Mouse (Mus musculus): ENCODE data around the gene Sox13. TPM values are rescaled to one million over a fixed set of nuclear protein-coding genes. Genes with fewer than 3 reads are reported as not detected.
A peak's percentile ranks its signal among the peaks of the same experiment; 100 is the strongest.
"Not testable (repeated sequence)": the region's sequence is repeated elsewhere in the genome, so short reads cannot be mapped to it uniquely, and the experiment has no call there.

Gene Sox13
- polyA plus RNA-seq, 1 experiment from 2014 or later: 5.8 TPM

DNA sequence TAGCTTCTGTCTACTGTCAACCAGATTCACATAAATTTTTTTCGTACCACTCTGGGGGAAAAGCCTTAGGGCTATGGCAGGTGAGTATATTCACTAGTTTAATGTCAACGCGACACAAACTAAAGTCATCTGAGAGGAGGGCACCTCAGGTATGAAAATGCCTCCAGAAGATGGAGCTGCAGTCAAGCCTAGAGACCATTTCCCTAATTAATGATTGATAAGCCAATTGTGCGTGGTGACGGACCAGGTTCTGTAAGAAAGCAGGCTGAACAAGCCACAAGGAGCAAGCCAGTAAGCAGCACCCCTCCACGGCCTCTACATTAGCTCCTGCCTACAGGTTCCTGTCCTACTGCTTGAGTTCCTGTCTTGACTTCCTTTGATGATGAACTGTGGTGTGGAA, 63.2 kb downstream of the Sox13 start:
- ATAC-seq: no peak

GRCm38 (mm10) chr1:133356330-133356729, 67.8 kb downstream of the Sox13 start:
- H3K36me3 ChIP-seq (ENCODE audit: poor library complexity, severe bottlenecking): no peaks in the 10 kb centered on the region

More for the DNA sequence above, 63.2 kb downstream of the Sox13 start:
- Histone ChIP-seq H3K9ac (no peak overlapping the region), H3K4me3 (no peak overlapping the region), H3K27ac (no peak overlapping the region), H3K4me1 (peaks cover 22% of the 10 kb centered on the region), H3K36me3 (ENCODE audit: poor library complexity, severe bottlenecking) (no peaks in the 10 kb centered on the region), H3K27me3 (peaks cover 45% of the 10 kb centered on the region), H3K9me3 (replicated peaks) (no peaks in the 10 kb centered on the region), H3K4me2 (no peak overlapping the region)
- WGBS: 90% methylated on average over 6 of the region's 6 CpGs

DNA sequence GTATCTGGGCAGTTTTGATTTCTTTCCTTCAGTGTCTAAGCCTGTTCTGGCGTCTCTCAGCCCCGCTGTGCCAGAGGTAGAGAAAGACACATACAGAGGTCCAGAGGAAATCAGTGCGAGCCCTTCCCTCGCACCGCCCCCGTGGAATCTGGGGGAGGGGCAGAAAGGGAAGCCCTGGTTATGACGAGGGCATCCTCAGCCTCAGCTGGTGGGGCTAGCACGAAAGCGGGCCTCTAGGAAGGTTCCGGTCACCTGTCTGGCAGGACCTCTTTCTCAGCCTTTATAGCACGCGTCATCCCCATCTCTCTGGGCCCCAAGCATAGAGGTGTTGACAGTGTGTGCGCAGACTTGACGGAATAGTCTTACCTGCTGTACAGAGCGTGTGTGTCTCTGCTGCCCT, 68.3 kb downstream of the Sox13 start:
- Histone ChIP-seq H3K27ac (no peak overlapping the region), H3K4me3 (no peak overlapping the region), H3K4me1 (peaks cover 6% of the 10 kb centered on the region), H3K9ac (0 out of 2 replicates have a peak overlapping the region, but pooled peaks have one; percentile 8), H3K36me3 (ENCODE audit: poor library complexity, severe bottlenecking) (no peaks in the 10 kb centered on the region), H3K9me3 (replicated peaks) (no peaks in the 10 kb centered on the region), H3K27me3 (peaks cover 15% of the 10 kb centered on the region; the same call in 1 of the 2 replicates), H3K4me2 (no peak overlapping the region)
- no peak for ATAC-seq
- 62% methylated on average over 15 of the region's 15 CpGs for WGBS

More at GRCm38 (mm10) chr1:133356330-133356729, 67.8 kb downstream of the Sox13 start:
- ATAC-seq: no peak
- WGBS: 72% methylated on average over 8 of the region's 8 CpGs
- peaks cover 6% of the 10 kb centered on the region for H3K4me1 ChIP-seq
- no peaks in the 10 kb centered on the region for H3K9me3 ChIP-seq (replicated peaks)
- H3K4me2 ChIP-seq: no peak overlapping the region
- H3K27ac ChIP-seq: no peak overlapping the region
- no peak overlapping the region for H3K4me3 ChIP-seq
- H3K27me3 ChIP-seq: peaks cover 15% of the 10 kb centered on the region
- H3K9ac ChIP-seq: no peak overlapping the region

GRCm38 (mm10) chr1:133355469-133355868, 68.7 kb downstream of the Sox13 start:
- Histone ChIP-seq H3K27me3 (peaks cover 15% of the 10 kb centered on the region; the same call in 1 of the 2 replicates), H3K4me2 (no peak overlapping the region), H3K9ac (0 out of 2 replicates have a peak overlapping the region, but pooled peaks have one; percentile 8), H3K4me1 (peaks cover 6% of the 10 kb centered on the region), H3K36me3 (ENCODE audit: poor library complexity, severe bottlenecking) (no peaks in the 10 kb centered on the region), H3K4me3 (no peak overlapping the region), H3K9me3 (replicated peaks) (no peaks in the 10 kb centered on the region), H3K27ac (no peak overlapping the region)
- 54% methylated on average over 5 of the region's 5 CpGs for WGBS
- ATAC-seq: no peak

DNA sequence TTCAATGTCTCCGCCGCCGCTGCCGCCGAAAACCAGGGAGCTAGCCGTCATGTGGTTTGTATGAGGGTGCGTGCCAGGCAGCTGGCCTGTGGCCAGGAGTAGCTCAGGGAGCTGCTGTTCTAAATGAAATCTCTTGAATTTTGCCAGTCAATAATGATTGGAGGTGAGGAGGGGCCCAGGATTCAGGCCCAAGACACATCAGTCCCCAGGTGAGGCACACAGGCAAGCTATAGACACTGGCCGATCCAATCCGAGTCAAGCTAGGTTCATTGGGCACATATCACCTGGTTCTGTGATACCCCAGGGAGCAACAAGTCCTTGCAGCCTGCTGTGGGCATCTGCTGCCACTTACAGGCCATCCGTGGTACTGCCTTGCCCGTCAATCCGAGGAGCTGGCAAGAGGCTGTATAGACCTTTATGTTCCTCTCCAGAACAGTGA, 70.8 kb downstream of the Sox13 start:
- H3K4me1 ChIP-seq: peaks cover 6% of the 10 kb centered on the region
- H3K27me3 ChIP-seq: 0 out of 2 replicates have a peak, but pooled peaks cover 8% of the 10 kb centered on the region
- H3K36me3 ChIP-seq (ENCODE audit: poor library complexity, severe bottlenecking): no peaks in the 10 kb centered on the region
- no peak overlapping the region for H3K4me3 ChIP-seq
- no peaks in the 10 kb centered on the region for H3K9me3 ChIP-seq (replicated peaks)
- H3K4me2 ChIP-seq: peak overlapping the region; percentile 5; the same call in 1 of the 2 replicates
- no peak overlapping the region for H3K9ac ChIP-seq
- peak; percentile 70 for ATAC-seq
- no peak overlapping the region for H3K27ac ChIP-seq
- WGBS: 36% methylated on average over 12 of the region's 12 CpGs

- ATAC-seq: no peak
- no peak overlapping the region for H3K27ac ChIP-seq
- no peak overlapping the region for H3K9ac ChIP-seq
- H3K4me2 ChIP-seq: no peak overlapping the region
- H3K36me3 ChIP-seq (ENCODE audit: poor library complexity, severe bottlenecking): no peaks in the 10 kb centered on the region
- peaks cover 6% of the 10 kb centered on the region for H3K4me1 ChIP-seq
- H3K4me3 ChIP-seq: no peak overlapping the region
- no peaks in the 10 kb centered on the region for H3K9me3 ChIP-seq (replicated peaks)
- 0 out of 2 replicates have a peak, but pooled peaks cover 8% of the 10 kb centered on the region for H3K27me3 ChIP-seq
- 51% methylated on average over 9 of the region's 9 CpGs for WGBS
Measured at GRCm38 (mm10) chr1:133351762-133352161, 72.4 kb downstream of the Sox13 start.

DNA sequence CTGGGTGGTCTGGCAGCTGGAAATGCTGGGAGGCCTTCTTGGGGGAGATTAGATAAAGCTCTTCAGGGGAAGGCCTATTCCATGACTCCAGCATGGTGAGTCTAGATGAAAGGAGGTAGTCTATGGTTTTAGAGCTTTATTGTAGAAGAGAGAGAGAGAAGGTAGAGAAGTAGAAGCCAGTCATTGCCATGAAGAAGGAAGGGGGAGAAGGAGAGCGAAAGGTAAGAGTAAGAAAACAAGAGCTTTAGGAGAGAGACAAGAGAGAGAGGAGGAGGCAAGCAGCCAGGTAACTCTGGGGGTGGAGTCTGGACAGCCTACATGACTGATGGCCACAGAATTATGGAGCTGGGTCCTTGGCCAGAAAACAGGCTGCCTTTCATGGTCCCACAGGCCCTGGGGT, 74.0 kb downstream of the Sox13 start, which contains the start of gene Ren1:
TSS of gene Ren1 (plus strand) at position 301 of the 400 bp plus-strand sequence.
- Histone ChIP-seq H3K27ac (no peak within 1 kb of the TSS), H3K36me3 (ENCODE audit: poor library complexity, severe bottlenecking) (no peaks in the 10 kb centered on the region), H3K9ac (no peak within 1 kb of the TSS), H3K4me3 (no peak within 1 kb of the TSS), H3K9me3 (replicated peaks) (no peaks in the 10 kb centered on the region), H3K4me1 (peaks cover 6% of the 10 kb centered on the region), H3K27me3 (0 out of 2 replicates have a peak, but pooled peaks cover 3% of the 10 kb centered on the region), H3K4me2 (no peak within 1 kb of the TSS)
- 100% methylated on average over 1 of the region's 1 CpGs for WGBS
- no peak for ATAC-seq

DNA sequence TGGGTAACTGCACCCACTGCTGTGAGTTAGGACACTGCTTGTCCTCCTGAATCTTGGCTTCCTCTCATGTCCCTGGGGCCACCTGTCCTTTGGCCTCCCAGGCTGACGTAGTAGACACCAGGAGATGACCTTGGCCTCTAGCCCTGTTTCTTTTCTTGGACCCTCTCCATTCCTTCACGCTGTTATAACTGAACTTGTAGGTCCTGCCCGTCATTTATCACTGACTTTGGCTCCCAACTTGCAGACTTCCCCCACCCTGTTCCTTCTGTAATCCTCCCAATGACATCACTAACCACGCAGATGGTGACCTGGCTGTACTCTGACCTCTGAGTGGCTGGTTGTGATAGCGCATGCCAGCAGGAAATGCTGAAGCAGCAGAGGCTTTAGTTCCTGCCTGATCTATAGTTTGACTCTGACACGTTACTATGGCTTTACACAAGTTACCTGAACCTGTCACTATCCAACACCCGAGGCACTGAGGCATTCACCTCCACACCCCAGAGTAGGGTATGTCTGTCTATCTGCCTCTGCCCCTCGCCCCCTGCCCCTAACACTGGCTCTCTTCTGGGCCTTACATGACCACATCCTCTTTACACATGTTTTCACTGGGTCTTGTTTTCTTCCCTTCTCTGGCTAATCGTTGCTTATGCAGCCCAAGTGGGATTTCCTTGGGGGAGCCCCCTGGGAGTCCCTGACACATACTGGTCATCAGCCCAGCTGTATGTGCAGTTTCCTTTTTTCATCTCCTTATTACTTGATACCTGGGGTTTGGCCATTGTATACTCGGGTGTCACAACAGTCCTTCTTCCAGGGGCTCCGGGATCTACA, 76.3 kb downstream of the Sox13 start:
- Histone ChIP-seq H3K9ac (no peak overlapping the region), H3K9me3 (replicated peaks) (no peaks in the 10 kb centered on the region), H3K4me2 (no peak overlapping the region), H3K4me3 (no peak overlapping the region), H3K4me1 (peaks cover under 1% of the 10 kb centered on the region), H3K27me3 (0 out of 2 replicates have a peak, but pooled peaks cover 3% of the 10 kb centered on the region), H3K36me3 (ENCODE audit: poor library complexity, severe bottlenecking) (no peaks in the 10 kb centered on the region), H3K27ac (no peak overlapping the region)
- 79% methylated on average over 11 of the region's 11 CpGs for WGBS
- ATAC-seq: no peak

GRCm38 (mm10) chr1:133347226-133347625, 77.0 kb downstream of the Sox13 start:
- no peak overlapping the region for H3K27ac ChIP-seq
- WGBS: 72% methylated on average over 3 of the region's 3 CpGs
- H3K4me2 ChIP-seq: no peak overlapping the region
- 0 out of 2 replicates have a peak, but pooled peaks cover under 1% of the 10 kb centered on the region for H3K27me3 ChIP-seq
- no peaks in the 10 kb centered on the region for H3K36me3 ChIP-seq (ENCODE audit: poor library complexity, severe bottlenecking)
- H3K4me3 ChIP-seq: no peak overlapping the region
- H3K4me1 ChIP-seq: no peaks in the 10 kb centered on the region
- no peaks in the 10 kb centered on the region for H3K9me3 ChIP-seq (replicated peaks)
- no peak for ATAC-seq
- H3K9ac ChIP-seq: no peak overlapping the region

DNA sequence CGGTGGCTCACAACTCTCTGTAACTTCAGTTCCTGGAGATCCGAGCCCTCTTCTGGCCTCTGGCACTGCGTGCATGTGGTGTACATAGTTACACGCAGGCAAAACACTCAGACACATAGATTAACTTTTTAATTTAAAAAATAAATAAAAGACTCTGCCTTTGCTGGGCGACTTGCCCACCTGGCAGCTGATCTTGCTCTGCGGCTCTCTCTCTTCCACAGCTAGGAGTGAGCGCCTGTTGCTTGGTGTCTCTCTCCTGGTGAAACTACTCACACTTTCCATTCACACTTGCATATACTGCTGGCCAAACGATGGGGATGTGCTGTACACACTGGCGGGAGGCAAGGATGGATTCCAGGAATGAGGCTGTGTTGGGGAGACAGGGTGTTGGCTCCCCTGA, 77.6 kb downstream of the Sox13 start:
- H3K27ac ChIP-seq: no peak overlapping the region
- H3K9me3 ChIP-seq (replicated peaks): no peaks in the 10 kb centered on the region
- WGBS: 85% methylated on average over 9 of the region's 9 CpGs
- H3K4me2 ChIP-seq: no peak overlapping the region
- ATAC-seq: no peak
- no peaks in the 10 kb centered on the region for H3K27me3 ChIP-seq
- no peak overlapping the region for H3K4me3 ChIP-seq
- no peak overlapping the region for H3K9ac ChIP-seq
- no peaks in the 10 kb centered on the region for H3K4me1 ChIP-seq
- H3K36me3 ChIP-seq (ENCODE audit: poor library complexity, severe bottlenecking): no peaks in the 10 kb centered on the region

GRCm38 (mm10) chr1:133344357-133344756, 79.8 kb downstream of the Sox13 start:
- Histone ChIP-seq H3K27ac (no peak overlapping the region), H3K36me3 (ENCODE audit: poor library complexity, severe bottlenecking) (no peaks in the 10 kb centered on the region), H3K27me3 (no peaks in the 10 kb centered on the region), H3K9ac (no peak overlapping the region), H3K9me3 (replicated peaks) (no peaks in the 10 kb centered on the region), H3K4me3 (no peak overlapping the region), H3K4me1 (no peaks in the 10 kb centered on the region), H3K4me2 (no peak overlapping the region)
- no peak for ATAC-seq
- 96% methylated on average over 2 of the region's 2 CpGs for WGBS

- H3K36me3 ChIP-seq (ENCODE audit: poor library complexity, severe bottlenecking); H3K4me1 ChIP-seq; H3K27ac ChIP-seq; ATAC-seq; H3K9me3 ChIP-seq (replicated peaks); H3K27me3 ChIP-seq; H3K9ac ChIP-seq; H3K4me3 ChIP-seq; H3K4me2 ChIP-seq: not testable (repeated sequence)
- WGBS: 73% methylated on average over 1 of the region's 1 CpGs
Measured at GRCm38 (mm10) chr1:133340403-133340802, 83.8 kb downstream of the Sox13 start.

All from forebrain, embryonic 13.5 days (tissue).